In genomic region chr4:126104261-126105075, GRCm38 (mm10) we compare ENCODE assay signal across 8 mouse cellular contexts. TPM values are rescaled to one million over a fixed set of nuclear protein-coding genes. Genes with fewer than 3 reads are reported as not detected.
DNase-seq lines count a peak whose midpoint lies in the region; ATAC-seq and TF ChIP-seq lines count a peak whose summit lies in the region.

No protein-coding gene starts in this region.

- no peak for ATAC-seq in megakaryocyte progenitor cell, adult 5-6 weeks (replicated peaks; ENCODE audit: poor library complexity)

- no peak for TF ChIP-seq CTCF in embryonic fibroblast, embryonic 13.5 days (IDR thresholded peaks at IDR 0.05; ENCODE audit: borderline replicate concordance, insufficient read depth, low read length)

- intact Hi-C loops in left cerebral cortex, postnatal 10 days (cut with DNase I), result no loop called here

- TF ChIP-seq POLR2A in embryonic fibroblast, embryonic 13.5 days (IDR thresholded peaks at IDR 0.05; ENCODE audit: low read depth, low read length), result 0 out of 2 replicates have a peak, but pooled peaks have one; percentile 7

- peaks cover 22% of the 10 kb centered on the region for H3K4me1 ChIP-seq in embryonic fibroblast, embryonic 13.5 days (ENCODE audit: control insufficient read depth, insufficient read depth, low read length)

- H3K27ac ChIP-seq in embryonic fibroblast, embryonic 13.5 days (ENCODE audit: insufficient read depth, low read length), result peak overlapping the region; percentile 33

- peak; percentile 36 for DNase-seq in left cerebral cortex, adult 11 months (ENCODE audit: low spot score)
- DNase-seq in left cerebral cortex, postnatal 10 days (ENCODE audit: extremely low spot score in 1 of 2, low spot score in 2 of 2), result no peak
- DNase-seq in adrenal gland, adult 8-10 months, result peak; percentile 50
- DNase-seq in induced T-regulatory cell, adult 2 months (ENCODE audit: low read depth), result peak; percentile 59
- DNase-seq in liver, result peak; percentile 52
- DNase-seq in naive thymus-derived CD4-positive, alpha-beta T cell, adult 2 months (ENCODE audit: low read depth), result peak; percentile 51

- H3K4me3 ChIP-seq in embryonic fibroblast, embryonic 13.5 days (ENCODE audit: insufficient read depth, low read length), result peak overlapping the region; percentile 84

RNA-seq across cellular contexts. Expression of gene Stk40, which starts 0.7 kb away (rescaled TPM):
- total RNA-seq in left cerebral cortex, postnatal 10 days (2021), result 10 to 100 TPM; 18.6 to 25.9 TPM
- 10 to 100 TPM; 33.9 to 38.7 (median 37.6) TPM for total RNA-seq in adrenal gland, adult 8-10 months (2022)
- 26.4 and 34.1 TPM in 2 replicates for polyA plus RNA-seq in embryonic fibroblast, embryonic 13.5 days (2011; ENCODE audit: insufficient read length, low read depth, missing spikeins)
- 6.5 and 7.3 TPM in 2 replicates for total RNA-seq in megakaryocyte progenitor cell, adult 5-6 weeks (2015)
- total RNA-seq in megakaryocyte progenitor cell, adult 5-6 weeks (2017), result 5.9 and 6.0 TPM in 2 replicates

RNA-seq across cellular contexts. Expression of gene Lsm10, which starts 8.0 kb away (rescaled TPM):
- 10 to 100 TPM; 16.2 to 16.8 TPM for total RNA-seq in left cerebral cortex, postnatal 10 days (2021)
- total RNA-seq in adrenal gland, adult 8-10 months (2022), result 10 to 100 TPM; 22.3 to 33.2 (median 30.7) TPM
- 34.3 and 38.7 TPM in 2 replicates for polyA plus RNA-seq in embryonic fibroblast, embryonic 13.5 days (2011; ENCODE audit: insufficient read length, low read depth, missing spikeins)
- 20.4 and 25.1 TPM in 2 replicates for total RNA-seq in megakaryocyte progenitor cell, adult 5-6 weeks (2015)
- total RNA-seq in megakaryocyte progenitor cell, adult 5-6 weeks (2017), result 14.7 and 15.9 TPM in 2 replicates

RNA-seq across cellular contexts. Expression of gene Eva1b, which starts 43.1 kb away (rescaled TPM):
- total RNA-seq in left cerebral cortex, postnatal 10 days (2021), result 1 to 10 TPM; 6.8 to 8.0 TPM
- 10 to 100 TPM; 21.1 to 32.2 (median 27.0) TPM for total RNA-seq in adrenal gland, adult 8-10 months (2022)
- 41.0 and 53.7 TPM in 2 replicates for polyA plus RNA-seq in embryonic fibroblast, embryonic 13.5 days (2011; ENCODE audit: insufficient read length, low read depth, missing spikeins)
- total RNA-seq in megakaryocyte progenitor cell, adult 5-6 weeks (2015), result 0.12 and 0.94 TPM in 2 replicates
- total RNA-seq in megakaryocyte progenitor cell, adult 5-6 weeks (2017), result 1.7 TPM in 1 of 2 replicates, not detected in the other

RNA-seq across cellular contexts. Expression of gene Oscp1, which starts 46.1 kb away (rescaled TPM):
- total RNA-seq in left cerebral cortex, postnatal 10 days (2021), result 10 to 100 TPM; 54.4 to 57.0 TPM
- total RNA-seq in adrenal gland, adult 8-10 months (2022), result 10 to 100 TPM in 2 of 4 experiments, 1 to 10 TPM in 2; 7.5 to 20.9 (median 14.9) TPM
- polyA plus RNA-seq in embryonic fibroblast, embryonic 13.5 days (2011; ENCODE audit: insufficient read length, low read depth, missing spikeins), result 5.0 and 8.1 TPM in 2 replicates
- total RNA-seq in megakaryocyte progenitor cell, adult 5-6 weeks (2015), result 13.5 and 15.5 TPM in 2 replicates
- total RNA-seq in megakaryocyte progenitor cell, adult 5-6 weeks (2017), result 20.3 and 31.9 TPM in 2 replicates

RNA-seq across cellular contexts. Expression of gene Mrps15, which starts 57.7 kb away (rescaled TPM):
- total RNA-seq in left cerebral cortex, postnatal 10 days (2021), result 10 to 100 TPM; 52.8 to 54.8 TPM
- 10 to 100 TPM; 64.2 to 74.4 (median 69.4) TPM for total RNA-seq in adrenal gland, adult 8-10 months (2022)
- 72.2 and 72.6 TPM in 2 replicates for polyA plus RNA-seq in embryonic fibroblast, embryonic 13.5 days (2011; ENCODE audit: insufficient read length, low read depth, missing spikeins)
- total RNA-seq in megakaryocyte progenitor cell, adult 5-6 weeks (2015), result 196 and 200 TPM in 2 replicates
- 76.1 and 90.5 TPM in 2 replicates for total RNA-seq in megakaryocyte progenitor cell, adult 5-6 weeks (2017)

Comparison
In these comparisons a context has a peak if more than half of its experiments do, and no peak if none do; other contexts are left out.
1. DNase-seq: peak in left cerebral cortex, adult 11 months (single experiment), adrenal gland, adult 8-10 months (single experiment), induced T-regulatory cell, adult 2 months (single experiment), liver (single experiment) and naive thymus-derived CD4-positive, alpha-beta T cell, adult 2 months (single experiment); none in left cerebral cortex, postnatal 10 days (0 of 2).